Mouse (Mus musculus) hematopoietic stem cell, adult 5-6 weeks (primary cell): ENCODE results near the gene Mlx. TPM values are rescaled to one million over a fixed set of nuclear protein-coding genes. Genes with fewer than 3 reads are reported as not detected.

Experiments
- ATAC-seq, 2 experiments: fragments of 125-278 bp in 1 of 2; replicated peaks in 1 of 2; 2 replicates each; pipeline ENCODE4 v1.8.0; 2016 to 2017; ENCODE audit warnings: inconsistent platforms in 2 of 2, mild to moderate bottlenecking in 2 of 2, moderate number of reproducible peaks in 2 of 2, low read depth in 1 of 2, moderate TSS enrichment in 1 of 2; ENCODE audit not compliant: low FRiP score in 2 of 2, poor library complexity in 2 of 2, severe bottlenecking in 2 of 2, insufficient read depth in 1 of 2, low TSS enrichment in 1 of 2
- total RNA-seq: library from RNA; stranded (forward); fragments of 172-1452, 232-1000 nt; gene quantifications from 2 replicates; pipeline ENCODE4 v1.2.3, GENCODE M21; 2017

The Mlx gene
- total RNA-seq, result 36.5 and 57.0 TPM in 2 replicates

GRCm38 (mm10) chr11:101086756-101087681 lies at the start of gene Mlx:
Gene Mlx, plus strand, starts transcription at chr11:101087277.
- peak; percentile 70 to 78 for ATAC-seq

GRCm38 (mm10) chr11:101037795-101038194 lies 49.3 kb upstream of the Mlx start:
- ATAC-seq, result no peak

GRCm38 (mm10) chr11:101045826-101046225 lies 41.3 kb upstream of the Mlx start:
- ATAC-seq, result no peak

- ATAC-seq, result no peak
Measured at GRCm38 (mm10) chr11:101046440-101046839, 40.6 kb upstream of the Mlx start.

GRCm38 (mm10) chr11:101047502-101047901 lies 39.6 kb upstream of the Mlx start:
- ATAC-seq, result no peak

GRCm38 (mm10) chr11:101050359-101050758 lies 36.7 kb upstream of the Mlx start:
- ATAC-seq, result no peak

GRCm38 (mm10) chr11:101051051-101051493 lies 36.0 kb upstream of the Mlx start:
- no peak for ATAC-seq

- ATAC-seq, result no peak
Measured at GRCm38 (mm10) chr11:101051617-101052016, 35.5 kb upstream of the Mlx start.

GRCm38 (mm10) chr11:101052751-101053473 lies 34.2 kb upstream of the Mlx start:
- ATAC-seq, result no peak; a peak in 1 of 4 replicates

- no peak for ATAC-seq
Measured at GRCm38 (mm10) chr11:101053974-101054373, 33.1 kb upstream of the Mlx start.

- ATAC-seq, result no peak
Measured at GRCm38 (mm10) chr11:101055418-101055817, 31.7 kb upstream of the Mlx start.

- ATAC-seq, result no peak
Measured at GRCm38 (mm10) chr11:101056885-101057284, 30.2 kb upstream of the Mlx start.

GRCm38 (mm10) chr11:101057860-101058259 lies 29.2 kb upstream of the Mlx start:
- peak; percentile 30 to 65; a peak in 3 of 4 replicates for ATAC-seq

GRCm38 (mm10) chr11:101058726-101059125 lies 28.4 kb upstream of the Mlx start:
- ATAC-seq, result no peak

- ATAC-seq, result no peak
Measured at GRCm38 (mm10) chr11:101059473-101059872, 27.6 kb upstream of the Mlx start.

GRCm38 (mm10) chr11:101060126-101060525 lies 27.0 kb upstream of the Mlx start:
- no peak for ATAC-seq

- no peak for ATAC-seq
Measured at GRCm38 (mm10) chr11:101061049-101061448, 26.0 kb upstream of the Mlx start.

GRCm38 (mm10) chr11:101062165-101062884 lies 24.8 kb upstream of the Mlx start:
- ATAC-seq, result no peak
